Mouse (Mus musculus): ENCODE measurements around the gene Matn1.

The Matn1 gene

GRCm38 (mm10) chr4:130984416-130985182 is 40.4 kb downstream of the Matn1 start:
- DNase-seq (ENCODE audit: low spot score), result no peak

- DNase-seq (ENCODE audit: low spot score), result no peak
Observed at GRCm38 (mm10) chr4:130987046-130987445, 42.9 kb downstream of the Matn1 start.

GRCm38 (mm10) chr4:130988219-130988839 is 44.1 kb downstream of the Matn1 start:
- DNase-seq (ENCODE audit: low spot score), result no peak

DNA sequence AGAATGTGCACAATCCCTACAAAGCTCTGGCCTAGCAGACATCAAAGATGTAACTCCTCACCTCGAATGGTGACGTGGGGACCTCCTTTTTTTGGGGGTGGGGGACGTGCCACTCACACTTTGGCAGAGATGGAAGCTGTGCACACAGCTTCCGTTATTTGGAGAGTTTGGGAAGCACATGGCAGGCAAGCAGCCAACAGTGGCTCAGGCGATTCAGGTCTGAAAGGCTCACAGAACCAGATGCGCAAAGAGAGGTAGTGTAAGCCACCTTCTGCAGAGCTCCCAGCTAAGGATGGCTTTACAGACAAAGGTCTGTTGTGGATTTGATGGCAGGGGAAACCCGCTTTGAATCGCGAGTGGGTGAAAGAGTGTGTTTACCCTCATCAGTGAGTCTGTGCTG is 45.0 kb downstream of the Matn1 start:
- no peak for DNase-seq (ENCODE audit: low spot score)

DNA sequence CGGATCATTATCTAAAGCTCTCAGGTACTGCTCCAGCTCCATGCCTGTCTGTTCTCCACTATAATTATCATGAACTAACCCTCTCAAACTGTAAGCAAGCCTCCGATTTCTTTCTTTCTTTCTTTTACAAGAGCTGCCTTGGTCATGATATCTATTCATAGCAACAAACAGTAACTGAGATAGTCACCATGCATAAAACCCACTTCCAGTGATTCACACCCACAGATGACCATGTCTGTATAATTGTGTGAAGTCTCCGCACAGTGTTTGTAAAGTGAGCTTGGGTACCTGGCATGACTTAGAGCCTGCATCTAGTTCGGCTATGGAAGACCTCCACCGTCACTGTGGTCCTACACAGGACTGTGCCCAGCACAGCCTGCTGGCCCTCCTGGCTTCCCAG is 46.8 kb downstream of the Matn1 start:
- DNase-seq (ENCODE audit: low spot score), result no peak

- peak; percentile 13 for DNase-seq (ENCODE audit: low spot score)
Observed at GRCm38 (mm10) chr4:130994556-130994955, 50.4 kb downstream of the Matn1 start.

GRCm38 (mm10) chr4:130999744-131000527 is 55.8 kb downstream of the Matn1 start:
- DNase-seq (ENCODE audit: low spot score), result no peak

- DNase-seq (ENCODE audit: low spot score), result no peak
Observed at GRCm38 (mm10) chr4:131000614-131001178, 56.5 kb downstream of the Matn1 start.
